Mouse (Mus musculus): Measurements from ENCODE around the gene Adap1. TPM values are rescaled to one million over a fixed set of nuclear protein-coding genes. Genes with fewer than 3 reads are reported as not detected.
A peak's percentile ranks its signal among the peaks of the same experiment; 100 is the strongest.

Gene Adap1
- polyA plus RNA-seq, 1 experiment: 275 TPM

GRCm38 (mm10) chr5:139366484-139366883 lies 41.1 kb upstream of the Adap1 start:
- Histone ChIP-seq H3K4me1 (ENCODE audit: control insufficient read depth, insufficient read depth, low read length) (peaks cover 8% of the 10 kb centered on the region), H3K4me3 (ENCODE audit: insufficient read depth, low read length) (no peak overlapping the region), H3K27ac (ENCODE audit: insufficient read depth, low read length) (0 out of 2 replicates have a peak overlapping the region, but pooled peaks have one; percentile 62)
- TF ChIP-seq CTCF (IDR thresholded peaks at IDR 0.05; ENCODE audit: extremely low read depth, insufficient read depth, low read length) (no peak), POLR2A (IDR thresholded peaks at IDR 0.05; ENCODE audit: extremely low read depth, insufficient read depth, low read length) (no peak)

GRCm38 (mm10) chr5:139365827-139366226 lies 40.4 kb upstream of the Adap1 start:
- H3K4me3 ChIP-seq (ENCODE audit: insufficient read depth, low read length): no peak overlapping the region
- no peak overlapping the region for H3K27ac ChIP-seq (ENCODE audit: insufficient read depth, low read length)
- peaks cover 7% of the 10 kb centered on the region for H3K4me1 ChIP-seq (ENCODE audit: control insufficient read depth, insufficient read depth, low read length)
- TF ChIP-seq POLR2A (IDR thresholded peaks at IDR 0.05; ENCODE audit: extremely low read depth, insufficient read depth, low read length) (no peak), CTCF (IDR thresholded peaks at IDR 0.05; ENCODE audit: extremely low read depth, insufficient read depth, low read length) (no peak)

- TF ChIP-seq POLR2A (IDR thresholded peaks at IDR 0.05; ENCODE audit: extremely low read depth, insufficient read depth, low read length) (no peak), CTCF (IDR thresholded peaks at IDR 0.05; ENCODE audit: extremely low read depth, insufficient read depth, low read length) (no peak)
- H3K4me1 ChIP-seq (ENCODE audit: control insufficient read depth, insufficient read depth, low read length): peaks cover 7% of the 10 kb centered on the region
- peak overlapping the region; percentile 79 for H3K27ac ChIP-seq (ENCODE audit: insufficient read depth, low read length)
- no peak overlapping the region for H3K4me3 ChIP-seq (ENCODE audit: insufficient read depth, low read length)
Measured at GRCm38 (mm10) chr5:139364911-139365571, 39.6 kb upstream of the Adap1 start.

GRCm38 (mm10) chr5:139364260-139364910 lies 39.0 kb upstream of the Adap1 start:
- Histone ChIP-seq H3K4me1 (ENCODE audit: control insufficient read depth, insufficient read depth, low read length) (peaks cover 7% of the 10 kb centered on the region), H3K27ac (ENCODE audit: insufficient read depth, low read length) (peak overlapping the region; percentile 79), H3K4me3 (ENCODE audit: insufficient read depth, low read length) (no peak overlapping the region)
- peak; percentile 99 for TF ChIP-seq CTCF (IDR thresholded peaks at IDR 0.05; ENCODE audit: extremely low read depth, insufficient read depth, low read length)
- TF ChIP-seq POLR2A (IDR thresholded peaks at IDR 0.05; ENCODE audit: extremely low read depth, insufficient read depth, low read length): no peak

GRCm38 (mm10) chr5:139363858-139364257 lies 38.4 kb upstream of the Adap1 start:
- Histone ChIP-seq H3K4me3 (ENCODE audit: insufficient read depth, low read length) (no peak overlapping the region), H3K27ac (ENCODE audit: insufficient read depth, low read length) (no peak overlapping the region), H3K4me1 (ENCODE audit: control insufficient read depth, insufficient read depth, low read length) (peaks cover 7% of the 10 kb centered on the region)
- no peak for TF ChIP-seq CTCF (IDR thresholded peaks at IDR 0.05; ENCODE audit: extremely low read depth, insufficient read depth, low read length)
- TF ChIP-seq POLR2A (IDR thresholded peaks at IDR 0.05; ENCODE audit: extremely low read depth, insufficient read depth, low read length): no peak

GRCm38 (mm10) chr5:139359244-139359643 lies 33.8 kb upstream of the Adap1 start:
- H3K4me1 ChIP-seq (ENCODE audit: control insufficient read depth, insufficient read depth, low read length): no peaks in the 10 kb centered on the region
- H3K27ac ChIP-seq (ENCODE audit: insufficient read depth, low read length): no peak overlapping the region
- no peak overlapping the region for H3K4me3 ChIP-seq (ENCODE audit: insufficient read depth, low read length)
- TF ChIP-seq CTCF (IDR thresholded peaks at IDR 0.05; ENCODE audit: extremely low read depth, insufficient read depth, low read length): no peak
- TF ChIP-seq POLR2A (IDR thresholded peaks at IDR 0.05; ENCODE audit: extremely low read depth, insufficient read depth, low read length): no peak

- Histone ChIP-seq H3K4me3 (ENCODE audit: insufficient read depth, low read length) (no peak overlapping the region), H3K4me1 (ENCODE audit: control insufficient read depth, insufficient read depth, low read length) (no peaks in the 10 kb centered on the region), H3K27ac (ENCODE audit: insufficient read depth, low read length) (no peak overlapping the region)
- TF ChIP-seq CTCF (IDR thresholded peaks at IDR 0.05; ENCODE audit: extremely low read depth, insufficient read depth, low read length) (peak; percentile 61), POLR2A (IDR thresholded peaks at IDR 0.05; ENCODE audit: extremely low read depth, insufficient read depth, low read length) (no peak)
Measured at GRCm38 (mm10) chr5:139358653-139359052, 33.2 kb upstream of the Adap1 start.

- peak; percentile 95 for TF ChIP-seq CTCF (IDR thresholded peaks at IDR 0.05; ENCODE audit: extremely low read depth, insufficient read depth, low read length)
- TF ChIP-seq POLR2A (IDR thresholded peaks at IDR 0.05; ENCODE audit: extremely low read depth, insufficient read depth, low read length): no peak
- H3K4me1 ChIP-seq (ENCODE audit: control insufficient read depth, insufficient read depth, low read length): no peaks in the 10 kb centered on the region
- H3K27ac ChIP-seq (ENCODE audit: insufficient read depth, low read length): no peak overlapping the region
- no peak overlapping the region for H3K4me3 ChIP-seq (ENCODE audit: insufficient read depth, low read length)
Measured at GRCm38 (mm10) chr5:139355235-139355772, 29.9 kb upstream of the Adap1 start.

- Histone ChIP-seq H3K4me3 (ENCODE audit: insufficient read depth, low read length) (no peak overlapping the region), H3K27ac (ENCODE audit: insufficient read depth, low read length) (no peak overlapping the region), H3K4me1 (ENCODE audit: control insufficient read depth, insufficient read depth, low read length) (no peaks in the 10 kb centered on the region)
- TF ChIP-seq CTCF (IDR thresholded peaks at IDR 0.05; ENCODE audit: extremely low read depth, insufficient read depth, low read length): no peak
- TF ChIP-seq POLR2A (IDR thresholded peaks at IDR 0.05; ENCODE audit: extremely low read depth, insufficient read depth, low read length): no peak
Measured at GRCm38 (mm10) chr5:139353946-139354345, 28.5 kb upstream of the Adap1 start.

- no peak for TF ChIP-seq POLR2A (IDR thresholded peaks at IDR 0.05; ENCODE audit: extremely low read depth, insufficient read depth, low read length)
- no peaks in the 10 kb centered on the region for H3K4me1 ChIP-seq (ENCODE audit: control insufficient read depth, insufficient read depth, low read length)
- H3K4me3 ChIP-seq (ENCODE audit: insufficient read depth, low read length): no peak overlapping the region
- H3K27ac ChIP-seq (ENCODE audit: insufficient read depth, low read length): no peak overlapping the region
Measured at GRCm38 (mm10) chr5:139353496-139353895, 28.1 kb upstream of the Adap1 start.
